Mouse (Mus musculus): ENCODE results near the gene Cdh10. TPM values are rescaled to one million over a fixed set of nuclear protein-coding genes. Genes with fewer than 3 reads are reported as not detected.

Gene Cdh10
- polyA plus RNA-seq, 1 experiment from 2014 or later: 0.67 TPM

GRCm38 (mm10) chr15:18925392-18926117, 106.8 kb downstream of the Cdh10 start:
- Histone ChIP-seq H3K9me3 (ENCODE audit: control insufficient read depth, low read length) (no peaks in the 10 kb centered on the region), H3K9ac (ENCODE audit: low read length) (no peak overlapping the region), H3K4me1 (replicated peaks; ENCODE audit: control insufficient read depth, insufficient read depth, low read length) (no peaks in the 10 kb centered on the region), H3K4me3 (ENCODE audit: low read length) (no peak overlapping the region), H3K27ac (ENCODE audit: low read length) (no peak overlapping the region), H3K36me3 (ENCODE audit: control insufficient read depth, insufficient read depth, low read length) (no peaks in the 10 kb centered on the region), H3K27me3 (ENCODE audit: control insufficient read depth, insufficient read depth, low read depth, low read length) (no peaks in the 10 kb centered on the region), H3K4me2 (ENCODE audit: low read depth, low read length) (no peak overlapping the region)
- WGBS: 78% methylated on average over 1 of the region's 1 CpGs
- no peak for ATAC-seq (ENCODE audit: low read depth)

- no peak overlapping the region for H3K4me2 ChIP-seq (ENCODE audit: low read depth, low read length)
- ATAC-seq (ENCODE audit: low read depth): no peak
- no peak overlapping the region for H3K27ac ChIP-seq (ENCODE audit: low read length)
- 79% methylated on average over 2 of the region's 2 CpGs for WGBS
- no peaks in the 10 kb centered on the region for H3K9me3 ChIP-seq (ENCODE audit: control insufficient read depth, low read length)
- H3K27me3 ChIP-seq (ENCODE audit: control insufficient read depth, insufficient read depth, low read depth, low read length): no peaks in the 10 kb centered on the region
- no peaks in the 10 kb centered on the region for H3K4me1 ChIP-seq (replicated peaks; ENCODE audit: control insufficient read depth, insufficient read depth, low read length)
- no peak overlapping the region for H3K9ac ChIP-seq (ENCODE audit: low read length)
- H3K36me3 ChIP-seq (ENCODE audit: control insufficient read depth, insufficient read depth, low read length): no peaks in the 10 kb centered on the region
- H3K4me3 ChIP-seq (ENCODE audit: low read length): no peak overlapping the region
Observed at GRCm38 (mm10) chr15:18926964-18927363, 108.2 kb downstream of the Cdh10 start.

- no peak overlapping the region for H3K4me2 ChIP-seq (ENCODE audit: low read depth, low read length)
- no peak overlapping the region for H3K9ac ChIP-seq (ENCODE audit: low read length)
- H3K4me1 ChIP-seq (replicated peaks; ENCODE audit: control insufficient read depth, insufficient read depth, low read length): no peaks in the 10 kb centered on the region
- H3K9me3 ChIP-seq (ENCODE audit: control insufficient read depth, low read length): no peaks in the 10 kb centered on the region
- ATAC-seq (ENCODE audit: low read depth): no peak
- H3K36me3 ChIP-seq (ENCODE audit: control insufficient read depth, insufficient read depth, low read length): no peaks in the 10 kb centered on the region
- no peak overlapping the region for H3K27ac ChIP-seq (ENCODE audit: low read length)
- H3K4me3 ChIP-seq (ENCODE audit: low read length): no peak overlapping the region
- H3K27me3 ChIP-seq (ENCODE audit: control insufficient read depth, insufficient read depth, low read depth, low read length): no peaks in the 10 kb centered on the region
- 77% methylated on average over 3 of the region's 3 CpGs for WGBS
Observed at GRCm38 (mm10) chr15:18952266-18952665, 133.5 kb downstream of the Cdh10 start.

- 45% methylated on average over 5 of the region's 5 CpGs for WGBS
- Histone ChIP-seq H3K4me2 (ENCODE audit: low read depth, low read length) (no peak overlapping the region), H3K27ac (ENCODE audit: low read length) (no peak overlapping the region), H3K9ac (ENCODE audit: low read length) (no peak overlapping the region), H3K36me3 (ENCODE audit: control insufficient read depth, insufficient read depth, low read length) (no peaks in the 10 kb centered on the region), H3K4me3 (ENCODE audit: low read length) (no peak overlapping the region), H3K4me1 (replicated peaks; ENCODE audit: control insufficient read depth, insufficient read depth, low read length) (no peaks in the 10 kb centered on the region), H3K27me3 (ENCODE audit: control insufficient read depth, insufficient read depth, low read depth, low read length) (no peaks in the 10 kb centered on the region), H3K9me3 (ENCODE audit: control insufficient read depth, low read length) (no peaks in the 10 kb centered on the region)
- no peak for ATAC-seq (ENCODE audit: low read depth)
Observed at GRCm38 (mm10) chr15:18975041-18975440, 156.3 kb downstream of the Cdh10 start.

- Histone ChIP-seq H3K4me1 (replicated peaks; ENCODE audit: control insufficient read depth, insufficient read depth, low read length) (no peaks in the 10 kb centered on the region), H3K4me2 (ENCODE audit: low read depth, low read length) (no peak overlapping the region), H3K4me3 (ENCODE audit: low read length) (no peak overlapping the region), H3K27ac (ENCODE audit: low read length) (no peak overlapping the region), H3K36me3 (ENCODE audit: control insufficient read depth, insufficient read depth, low read length) (no peaks in the 10 kb centered on the region), H3K27me3 (ENCODE audit: control insufficient read depth, insufficient read depth, low read depth, low read length) (no peaks in the 10 kb centered on the region), H3K9ac (ENCODE audit: low read length) (no peak overlapping the region), H3K9me3 (ENCODE audit: control insufficient read depth, low read length) (no peaks in the 10 kb centered on the region)
- no peak for ATAC-seq (ENCODE audit: low read depth)
- 73% methylated on average over 3 of the region's 3 CpGs for WGBS
Observed at GRCm38 (mm10) chr15:18984891-18985290, 166.1 kb downstream of the Cdh10 start.

GRCm38 (mm10) chr15:18987671-18988070, 168.9 kb downstream of the Cdh10 start:
- no peak overlapping the region for H3K4me2 ChIP-seq (ENCODE audit: low read depth, low read length)
- no peak overlapping the region for H3K4me3 ChIP-seq (ENCODE audit: low read length)
- H3K27ac ChIP-seq (ENCODE audit: low read length): no peak overlapping the region
- no peaks in the 10 kb centered on the region for H3K27me3 ChIP-seq (ENCODE audit: control insufficient read depth, insufficient read depth, low read depth, low read length)
- WGBS: 68% methylated on average over 1 of the region's 1 CpGs
- no peak for ATAC-seq (ENCODE audit: low read depth)
- H3K9me3 ChIP-seq (ENCODE audit: control insufficient read depth, low read length): no peaks in the 10 kb centered on the region
- H3K36me3 ChIP-seq (ENCODE audit: control insufficient read depth, insufficient read depth, low read length): no peaks in the 10 kb centered on the region
- H3K4me1 ChIP-seq (replicated peaks; ENCODE audit: control insufficient read depth, insufficient read depth, low read length): no peaks in the 10 kb centered on the region
- no peak overlapping the region for H3K9ac ChIP-seq (ENCODE audit: low read length)

- Histone ChIP-seq H3K4me3 (ENCODE audit: low read length) (no peak overlapping the region), H3K9ac (ENCODE audit: low read length) (no peak overlapping the region), H3K36me3 (ENCODE audit: control insufficient read depth, insufficient read depth, low read length) (no peaks in the 10 kb centered on the region), H3K27ac (ENCODE audit: low read length) (no peak overlapping the region), H3K9me3 (ENCODE audit: control insufficient read depth, low read length) (no peaks in the 10 kb centered on the region), H3K4me2 (ENCODE audit: low read depth, low read length) (no peak overlapping the region), H3K27me3 (ENCODE audit: control insufficient read depth, insufficient read depth, low read depth, low read length) (no peaks in the 10 kb centered on the region), H3K4me1 (replicated peaks; ENCODE audit: control insufficient read depth, insufficient read depth, low read length) (no peaks in the 10 kb centered on the region)
- ATAC-seq (ENCODE audit: low read depth): no peak
Observed at GRCm38 (mm10) chr15:18993512-18993911, 174.8 kb downstream of the Cdh10 start.

GRCm38 (mm10) chr15:18994294-18994693, 175.5 kb downstream of the Cdh10 start:
- no peak overlapping the region for H3K27ac ChIP-seq (ENCODE audit: low read length)
- no peak for ATAC-seq (ENCODE audit: low read depth)
- no peak overlapping the region for H3K9ac ChIP-seq (ENCODE audit: low read length)
- H3K36me3 ChIP-seq (ENCODE audit: control insufficient read depth, insufficient read depth, low read length): no peaks in the 10 kb centered on the region
- H3K9me3 ChIP-seq (ENCODE audit: control insufficient read depth, low read length): no peaks in the 10 kb centered on the region
- H3K4me3 ChIP-seq (ENCODE audit: low read length): no peak overlapping the region
- no peaks in the 10 kb centered on the region for H3K4me1 ChIP-seq (replicated peaks; ENCODE audit: control insufficient read depth, insufficient read depth, low read length)
- H3K4me2 ChIP-seq (ENCODE audit: low read depth, low read length): no peak overlapping the region
- WGBS: 59% methylated on average over 4 of the region's 4 CpGs
- H3K27me3 ChIP-seq (ENCODE audit: control insufficient read depth, insufficient read depth, low read depth, low read length): no peaks in the 10 kb centered on the region

- H3K36me3 ChIP-seq (ENCODE audit: control insufficient read depth, insufficient read depth, low read length): no peaks in the 10 kb centered on the region
- WGBS: 85% methylated on average over 10 of the region's 10 CpGs
Observed at GRCm38 (mm10) chr15:19010829-19011228, 192.1 kb downstream of the Cdh10 start.

GRCm38 (mm10) chr15:19032983-19033382, 214.2 kb downstream of the Cdh10 start:
- H3K27me3 ChIP-seq (ENCODE audit: control insufficient read depth, insufficient read depth, low read depth, low read length): no peaks in the 10 kb centered on the region
- H3K27ac ChIP-seq (ENCODE audit: low read length): no peak overlapping the region
- ATAC-seq (ENCODE audit: low read depth): no peak
- H3K4me2 ChIP-seq (ENCODE audit: low read depth, low read length): no peak overlapping the region
- no peaks in the 10 kb centered on the region for H3K36me3 ChIP-seq (ENCODE audit: control insufficient read depth, insufficient read depth, low read length)
- 60% methylated on average over 3 of the region's 3 CpGs for WGBS
- H3K4me3 ChIP-seq (ENCODE audit: low read length): no peak overlapping the region
- no peaks in the 10 kb centered on the region for H3K4me1 ChIP-seq (replicated peaks; ENCODE audit: control insufficient read depth, insufficient read depth, low read length)
- H3K9me3 ChIP-seq (ENCODE audit: control insufficient read depth, low read length): no peaks in the 10 kb centered on the region
- H3K9ac ChIP-seq (ENCODE audit: low read length): no peak overlapping the region

More at GRCm38 (mm10) chr15:19010829-19011228, 192.1 kb downstream of the Cdh10 start:
- Histone ChIP-seq H3K27me3 (ENCODE audit: control insufficient read depth, insufficient read depth, low read depth, low read length) (no peaks in the 10 kb centered on the region), H3K9ac (ENCODE audit: low read length) (no peak overlapping the region), H3K4me3 (ENCODE audit: low read length) (no peak overlapping the region), H3K4me1 (replicated peaks; ENCODE audit: control insufficient read depth, insufficient read depth, low read length) (no peaks in the 10 kb centered on the region), H3K4me2 (ENCODE audit: low read depth, low read length) (no peak overlapping the region), H3K9me3 (ENCODE audit: control insufficient read depth, low read length) (no peaks in the 10 kb centered on the region), H3K27ac (ENCODE audit: low read length) (no peak overlapping the region)
- no peak for ATAC-seq (ENCODE audit: low read depth)
